Mouse (Mus musculus): Measurements from ENCODE around the gene Ap1ar. TPM values are rescaled to one million over a fixed set of nuclear protein-coding genes. Genes with fewer than 3 reads are reported as not detected.

The Ap1ar gene
- polyA plus RNA-seq, 1 experiment, result 8.3 TPM

DNA sequence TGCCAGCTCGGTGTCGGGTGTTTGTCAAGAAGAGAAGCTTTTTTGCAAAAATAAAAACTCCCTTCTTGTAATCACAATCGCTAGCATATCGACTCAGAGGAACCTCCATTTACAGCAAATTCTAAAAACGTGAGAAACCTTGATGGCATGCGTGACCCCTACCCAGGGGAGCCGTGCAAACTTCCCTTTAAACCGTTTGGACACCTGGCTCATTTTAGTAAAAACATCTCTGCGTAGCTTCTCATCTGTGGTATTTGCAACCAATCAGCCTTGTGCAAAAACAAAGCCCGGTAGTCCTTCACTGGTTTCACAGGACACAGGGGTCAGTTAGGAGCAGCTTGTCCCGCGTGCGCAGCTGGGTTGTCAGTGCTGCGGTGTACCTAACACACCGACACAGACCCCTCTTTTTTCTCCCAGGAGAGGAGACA lies 46.3 kb downstream of the Ap1ar start:
- no peaks in the 10 kb centered on the region for H3K79me2 ChIP-seq (ENCODE audit: control insufficient read depth, insufficient read depth)
- TF ChIP-seq USF1 (IDR thresholded peaks at IDR 0.05; ENCODE audit: low read depth) (no peak), MAX (IDR thresholded peaks at IDR 0.05; ENCODE audit: low read depth) (no peak), POLR2A (IDR thresholded peaks at IDR 0.05; ENCODE audit: insufficient read length, low read depth) (no peak), REST (IDR thresholded peaks at IDR 0.05; ENCODE audit: insufficient read depth, insufficient read length) (no peak), MYOD1 (IDR thresholded peaks at IDR 0.05; ENCODE audit: control insufficient read depth in 1 of 3, insufficient read length in 2 of 3, low read depth in 2 of 3) (no peak), TCF12 (IDR thresholded peaks at IDR 0.05; ENCODE audit: insufficient read depth, poor library complexity, severe bottlenecking) (no peak), CEBPB (IDR thresholded peaks at IDR 0.05; ENCODE audit: insufficient read depth, poor library complexity, severe bottlenecking) (no peak), E2F4 (IDR thresholded peaks at IDR 0.05; ENCODE audit: insufficient read depth) (no peak), POLR2AphosphoS2 (IDR thresholded peaks at IDR 0.05; ENCODE audit: insufficient read length, low read depth) (no peak)
- H3K36me3 ChIP-seq (ENCODE audit: control insufficient read depth, insufficient read depth), result no peaks in the 10 kb centered on the region
- H3K4me2 ChIP-seq (ENCODE audit: low read depth), result peak overlapping the region; percentile 71
- H3ac ChIP-seq (ENCODE audit: control insufficient read depth, insufficient read length), result no peak overlapping the region
- H3K27me3 ChIP-seq (ENCODE audit: control insufficient read depth, insufficient read depth, insufficient read length), result no peaks in the 10 kb centered on the region
- H3K4me3 ChIP-seq, result peak overlapping the region; percentile 26

DNA sequence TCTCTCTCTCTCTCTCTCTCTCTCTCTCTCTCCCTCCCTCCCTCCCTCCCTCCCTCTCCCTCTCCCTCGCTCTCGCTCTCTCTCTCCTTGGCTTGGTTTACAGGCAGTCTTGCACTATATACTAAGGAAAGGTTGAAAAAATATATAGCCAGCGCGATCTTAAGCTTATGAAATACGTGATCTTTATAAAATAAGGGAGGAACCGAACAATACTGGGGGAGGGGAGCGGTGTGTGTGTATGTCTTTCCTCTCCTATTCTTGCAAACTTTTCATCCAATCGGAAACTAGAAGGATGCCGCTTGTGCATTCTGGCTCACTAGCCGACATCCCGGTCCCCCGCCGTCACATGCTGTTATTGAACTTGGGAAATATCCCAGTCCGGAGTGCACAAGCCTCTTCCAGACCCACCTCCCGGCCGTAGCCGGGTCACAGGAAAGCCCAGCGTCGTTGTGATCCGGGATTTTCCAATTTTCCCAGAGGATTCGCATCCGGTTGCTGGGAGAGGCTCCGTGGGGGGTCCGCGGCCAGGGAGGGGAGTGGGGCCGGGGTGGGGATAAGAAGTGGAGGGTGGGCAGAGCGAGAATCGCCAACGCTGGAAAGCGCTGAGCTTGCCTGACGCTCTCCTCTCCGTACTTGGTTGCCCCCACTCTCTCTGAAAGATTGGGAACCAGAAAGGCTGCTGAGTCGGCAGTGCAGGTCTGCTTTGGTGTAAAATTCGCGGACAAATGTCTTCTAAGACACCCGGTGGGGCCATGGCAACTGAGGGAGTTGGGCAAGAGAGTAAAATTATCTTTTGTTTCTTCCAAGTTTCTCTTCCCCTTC lies 46.9 kb downstream of the Ap1ar start:
- H3ac ChIP-seq (ENCODE audit: control insufficient read depth, insufficient read length), result no peak overlapping the region

DNA sequence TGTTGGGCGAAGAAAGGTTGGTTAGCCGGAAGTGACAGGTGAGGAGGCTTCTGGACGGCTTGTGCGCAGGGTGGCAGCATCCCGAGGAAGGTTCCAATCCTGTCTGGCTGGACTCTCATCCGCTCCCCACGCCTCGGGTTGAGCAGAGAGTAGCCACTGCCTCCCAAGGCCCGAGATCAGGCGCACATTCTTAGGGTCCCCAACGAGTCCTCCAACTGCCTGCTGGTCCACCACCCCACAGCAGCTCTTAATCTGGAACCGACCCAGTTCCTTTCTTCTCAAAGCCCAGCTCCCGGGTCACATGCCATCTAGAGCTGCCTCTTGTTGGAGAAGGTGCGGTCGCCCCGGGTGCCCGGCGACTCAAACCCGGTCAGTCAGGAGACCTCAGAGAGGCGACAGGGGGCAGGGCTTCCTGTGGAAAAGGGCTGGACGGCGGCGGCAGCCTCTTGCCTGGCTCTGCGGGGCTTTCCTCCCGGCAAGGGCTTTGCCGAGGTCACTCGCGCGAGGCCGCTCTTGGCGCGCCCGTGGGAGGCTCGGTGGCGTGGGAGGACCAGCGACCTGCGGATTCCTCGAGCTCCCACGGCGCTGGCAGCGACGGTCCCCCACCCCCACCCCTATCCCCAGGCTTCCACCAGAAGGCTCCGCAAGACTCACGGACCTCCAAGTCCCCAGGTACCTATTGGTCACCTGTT lies 47.7 kb downstream of the Ap1ar start, which contains the start of gene Tifa:
TSS of gene Tifa (plus strand) at position 306 of the 692 bp plus-strand sequence.
- H3K27me3 ChIP-seq (ENCODE audit: control insufficient read depth, insufficient read depth, insufficient read length), result no peaks in the 10 kb centered on the region
- no peak within 1 kb of the TSS for H3ac ChIP-seq (ENCODE audit: control insufficient read depth, insufficient read length)
- no peaks in the 10 kb centered on the region for H3K79me2 ChIP-seq (ENCODE audit: control insufficient read depth, insufficient read depth)
- peak within 1 kb of the TSS; percentile 26 for H3K4me3 ChIP-seq
- H3K36me3 ChIP-seq (ENCODE audit: control insufficient read depth, insufficient read depth), result no peaks in the 10 kb centered on the region
- H3K4me2 ChIP-seq (ENCODE audit: low read depth), result peak within 1 kb of the TSS; percentile 71
- no peak for TF ChIP-seq MYOD1 (IDR thresholded peaks at IDR 0.05; ENCODE audit: control insufficient read depth in 1 of 3, insufficient read length in 2 of 3, low read depth in 2 of 3)
- no peak for TF ChIP-seq POLR2AphosphoS2 (IDR thresholded peaks at IDR 0.05; ENCODE audit: insufficient read length, low read depth)
- no peak for TF ChIP-seq USF1 (IDR thresholded peaks at IDR 0.05; ENCODE audit: low read depth)
- no peak for TF ChIP-seq TCF3 (IDR thresholded peaks at IDR 0.05; ENCODE audit: insufficient read length, low read depth)

More for the DNA sequence above, 46.9 kb downstream of the Ap1ar start:
- no peaks in the 10 kb centered on the region for H3K27me3 ChIP-seq (ENCODE audit: control insufficient read depth, insufficient read depth, insufficient read length)
- H3K79me2 ChIP-seq (ENCODE audit: control insufficient read depth, insufficient read depth), result no peaks in the 10 kb centered on the region
- H3K36me3 ChIP-seq (ENCODE audit: control insufficient read depth, insufficient read depth), result no peaks in the 10 kb centered on the region
- no peak for TF ChIP-seq TCF12 (IDR thresholded peaks at IDR 0.05; ENCODE audit: insufficient read depth, poor library complexity, severe bottlenecking)
- TF ChIP-seq CEBPB (IDR thresholded peaks at IDR 0.05; ENCODE audit: insufficient read depth, poor library complexity, severe bottlenecking), result no peak
- no peak for TF ChIP-seq MYOD1 (IDR thresholded peaks at IDR 0.05; ENCODE audit: control insufficient read depth in 1 of 3, insufficient read length in 2 of 3, low read depth in 2 of 3)
- TF ChIP-seq POLR2A (IDR thresholded peaks at IDR 0.05; ENCODE audit: insufficient read length, low read depth), result no peak
- TF ChIP-seq E2F4 (IDR thresholded peaks at IDR 0.05; ENCODE audit: insufficient read depth), result no peak
- TF ChIP-seq MAX (IDR thresholded peaks at IDR 0.05; ENCODE audit: low read depth), result no peak
- TF ChIP-seq TCF3 (IDR thresholded peaks at IDR 0.05; ENCODE audit: insufficient read length, low read depth), result no peak
- TF ChIP-seq MYOG (IDR thresholded peaks at IDR 0.05; ENCODE audit: control insufficient read depth in 1 of 3, insufficient read depth in 1 of 3, insufficient read length in 2 of 3, low read depth in 2 of 3), result no peak
- TF ChIP-seq SRF (IDR thresholded peaks at IDR 0.05; ENCODE audit: control insufficient read depth, insufficient read length, low read depth), result no peak
- no peak for TF ChIP-seq USF1 (IDR thresholded peaks at IDR 0.05; ENCODE audit: low read depth)
- no peak for TF ChIP-seq REST (IDR thresholded peaks at IDR 0.05; ENCODE audit: insufficient read depth, insufficient read length)
- no peak for TF ChIP-seq POLR2AphosphoS2 (IDR thresholded peaks at IDR 0.05; ENCODE audit: insufficient read length, low read depth)
- H3K4me3 ChIP-seq, result peak overlapping the region; percentile 26
- peak overlapping the region; percentile 71 for H3K4me2 ChIP-seq (ENCODE audit: low read depth)

DNA sequence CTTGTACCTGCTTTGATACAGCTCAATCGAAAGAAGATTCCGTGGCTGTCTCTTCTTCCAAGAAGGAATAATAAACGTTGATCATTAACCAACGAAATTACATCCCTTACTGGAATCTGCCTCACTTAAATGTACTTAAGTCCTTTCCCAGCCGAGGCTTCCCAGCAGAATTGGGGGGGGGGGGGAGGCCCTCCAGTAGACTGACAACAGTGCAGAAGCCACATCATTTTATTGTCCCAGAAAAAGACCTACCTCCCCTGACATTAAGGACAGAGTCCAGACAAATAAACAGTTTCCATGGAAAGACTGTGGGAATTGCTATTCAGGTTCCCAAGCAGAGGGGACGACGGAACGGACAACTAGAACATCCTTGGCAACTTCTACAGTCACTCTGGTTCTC lies 48.4 kb downstream of the Ap1ar start:
- Histone ChIP-seq H3K4me2 (ENCODE audit: low read depth) (no peak overlapping the region), H3K4me3 (no peak overlapping the region), H3K36me3 (ENCODE audit: control insufficient read depth, insufficient read depth) (no peaks in the 10 kb centered on the region), H3K27me3 (ENCODE audit: control insufficient read depth, insufficient read depth, insufficient read length) (no peaks in the 10 kb centered on the region), H3K79me2 (ENCODE audit: control insufficient read depth, insufficient read depth) (no peaks in the 10 kb centered on the region), H3ac (ENCODE audit: control insufficient read depth, insufficient read length) (no peak overlapping the region)
- TF ChIP-seq POLR2A (IDR thresholded peaks at IDR 0.05; ENCODE audit: insufficient read length, low read depth) (no peak), MYOD1 (IDR thresholded peaks at IDR 0.05; ENCODE audit: control insufficient read depth in 1 of 3, insufficient read length in 2 of 3, low read depth in 2 of 3) (no peak), REST (IDR thresholded peaks at IDR 0.05; ENCODE audit: insufficient read depth, insufficient read length) (no peak), USF1 (IDR thresholded peaks at IDR 0.05; ENCODE audit: low read depth) (no peak), MYOG (IDR thresholded peaks at IDR 0.05; ENCODE audit: control insufficient read depth in 1 of 3, insufficient read depth in 1 of 3, insufficient read length in 2 of 3, low read depth in 2 of 3) (no peak), MAX (IDR thresholded peaks at IDR 0.05; ENCODE audit: low read depth) (no peak), SRF (IDR thresholded peaks at IDR 0.05; ENCODE audit: control insufficient read depth, insufficient read length, low read depth) (no peak), TCF12 (IDR thresholded peaks at IDR 0.05; ENCODE audit: insufficient read depth, poor library complexity, severe bottlenecking) (no peak)
